15 mouse cellular contexts compared by ENCODE assay signal in genomic region chr13:63915684-63916083, GRCm38 (mm10).
DNase-seq lines count a peak whose midpoint lies in the region; ATAC-seq and TF ChIP-seq lines count a peak whose summit lies in the region.
"Had no signal": no experiment of that assay in that cellular context is flagged by ENCODE, and none has a peak within 500 bp of the region (broad histone marks: within the 10 kb centered on the region; RNA-seq: fewer than 3 reads in every experiment).

No protein-coding gene starts in this region.

- no peaks in the 10 kb centered on the region for H3K36me3 ChIP-seq in intestine, embryonic 14.5 days (ENCODE audit: control insufficient read depth, insufficient read depth, low read length)
- H3K36me3 ChIP-seq in intestine, postnatal 0 days (ENCODE audit: control insufficient read depth, insufficient read depth) = no peaks in the 10 kb centered on the region
- H3K36me3 ChIP-seq in lung, postnatal 0 days (ENCODE audit: insufficient read depth, low read length) = no peaks in the 10 kb centered on the region
- no peaks in the 10 kb centered on the region for H3K36me3 ChIP-seq in liver, embryonic 12.5 days
- no peaks in the 10 kb centered on the region for H3K36me3 ChIP-seq in stomach, postnatal 0 days (ENCODE audit: control insufficient read depth, insufficient read depth, low read length)
- no peaks in the 10 kb centered on the region for H3K36me3 ChIP-seq in heart, embryonic 12.5 days
- H3K36me3 ChIP-seq: heart, embryonic 15.5 days; midbrain, embryonic 15.5 days had no signal

- H3K4me2 ChIP-seq in intestine, embryonic 14.5 days (ENCODE audit: low read length) = no peak overlapping the region
- H3K4me2 ChIP-seq in intestine, postnatal 0 days (replicated peaks; ENCODE audit: low read depth) = no peak overlapping the region
- H3K4me2 ChIP-seq in lung, postnatal 0 days (replicated peaks; ENCODE audit: low read depth, low read length) = no peak overlapping the region
- no peak overlapping the region for H3K4me2 ChIP-seq in liver, embryonic 12.5 days
- no peak overlapping the region for H3K4me2 ChIP-seq in stomach, postnatal 0 days (replicated peaks; ENCODE audit: low read depth)
- H3K4me2 ChIP-seq in heart, embryonic 12.5 days = no peak overlapping the region
- H3K4me2 ChIP-seq: heart, embryonic 15.5 days; midbrain, embryonic 15.5 days had no signal

- H3K27me3 ChIP-seq in intestine, embryonic 14.5 days (replicated peaks; ENCODE audit: control insufficient read depth, insufficient read depth, low read length) = no peaks in the 10 kb centered on the region
- H3K27me3 ChIP-seq in intestine, postnatal 0 days (replicated peaks; ENCODE audit: control insufficient read depth, insufficient read depth, low read length) = no peaks in the 10 kb centered on the region
- no peaks in the 10 kb centered on the region for H3K27me3 ChIP-seq in lung, postnatal 0 days (replicated peaks; ENCODE audit: insufficient read depth, low read length)
- H3K27me3 ChIP-seq in liver, embryonic 12.5 days (replicated peaks) = no peaks in the 10 kb centered on the region
- no peaks in the 10 kb centered on the region for H3K27me3 ChIP-seq in stomach, postnatal 0 days (ENCODE audit: control insufficient read depth, insufficient read depth, low read length)
- no peaks in the 10 kb centered on the region for H3K27me3 ChIP-seq in heart, embryonic 12.5 days (replicated peaks)
- H3K27me3 ChIP-seq: heart, embryonic 15.5 days had no signal

- no peak for ATAC-seq in intestine, embryonic 14.5 days (replicated peaks; ENCODE audit: low FRiP score, low TSS enrichment, low read depth)
- ATAC-seq in intestine, postnatal 0 days = no peak
- ATAC-seq in lung, postnatal 0 days = no peak
- ATAC-seq in liver, embryonic 12.5 days = peak; percentile 40
- no peak for ATAC-seq in stomach, postnatal 0 days (ENCODE audit: low FRiP score, low TSS enrichment)
- ATAC-seq in heart, embryonic 12.5 days (ENCODE audit: insufficient number of reproducible peaks, low FRiP score) = no peak
- ATAC-seq in erythroid progenitor cell, adult 5-6 weeks (replicated peaks; ENCODE audit: low FRiP score, poor library complexity, severe bottlenecking) = no peak
- ATAC-seq: midbrain, embryonic 15.5 days had no signal

- no peaks in the 10 kb centered on the region for H3K9me3 ChIP-seq in intestine, embryonic 14.5 days (ENCODE audit: control insufficient read depth, low read length)
- H3K9me3 ChIP-seq in intestine, postnatal 0 days (ENCODE audit: control insufficient read depth) = no peaks in the 10 kb centered on the region
- no peaks in the 10 kb centered on the region for H3K9me3 ChIP-seq in lung, postnatal 0 days (ENCODE audit: low read length)
- H3K9me3 ChIP-seq in liver, embryonic 12.5 days (replicated peaks) = no peaks in the 10 kb centered on the region
- H3K9me3 ChIP-seq in stomach, postnatal 0 days (ENCODE audit: control insufficient read depth, low read length) = no peaks in the 10 kb centered on the region
- no peaks in the 10 kb centered on the region for H3K9me3 ChIP-seq in heart, embryonic 12.5 days (replicated peaks)
- H3K9me3 ChIP-seq: heart, embryonic 15.5 days; midbrain, embryonic 15.5 days had no signal

- H3K9ac ChIP-seq in intestine, embryonic 14.5 days (ENCODE audit: low read length) = no peak overlapping the region
- H3K9ac ChIP-seq in intestine, postnatal 0 days (ENCODE audit: low read depth, low read length) = no peak overlapping the region
- no peak overlapping the region for H3K9ac ChIP-seq in lung, postnatal 0 days (replicated peaks; ENCODE audit: low read depth)
- H3K9ac ChIP-seq in liver, embryonic 12.5 days = no peak overlapping the region
- no peak overlapping the region for H3K9ac ChIP-seq in stomach, postnatal 0 days (ENCODE audit: low read length)
- no peak overlapping the region for H3K9ac ChIP-seq in heart, embryonic 12.5 days
- H3K9ac ChIP-seq: heart, embryonic 15.5 days; midbrain, embryonic 15.5 days had no signal

- TF ChIP-seq EP300 in lung, postnatal 0 days (IDR thresholded peaks at IDR 0.05) = no peak
- TF ChIP-seq EP300 in stomach, postnatal 0 days (optimal IDR thresholded peaks at IDR 0.05) = no peak

- H3K4me3 ChIP-seq in intestine, embryonic 14.5 days (ENCODE audit: low read depth, low read length) = no peak overlapping the region
- H3K4me3 ChIP-seq in intestine, postnatal 0 days (ENCODE audit: low read depth, low read length) = no peak overlapping the region
- no peak overlapping the region for H3K4me3 ChIP-seq in lung, postnatal 0 days (ENCODE audit: low read depth, low read length)
- H3K4me3 ChIP-seq in liver, embryonic 12.5 days = no peak overlapping the region
- H3K4me3 ChIP-seq in stomach, postnatal 0 days (ENCODE audit: low read depth, low read length) = no peak overlapping the region
- H3K4me3 ChIP-seq in heart, embryonic 12.5 days = no peak overlapping the region
- H3K4me3 ChIP-seq: heart, embryonic 15.5 days; midbrain, embryonic 15.5 days had no signal

- 39% methylated on average over 1 of the region's 1 CpGs for WGBS in intestine, embryonic 14.5 days
- 61% methylated on average over 1 of the region's 1 CpGs for WGBS in intestine, postnatal 0 days
- 66% methylated on average over 1 of the region's 1 CpGs for WGBS in lung, postnatal 0 days
- 33% methylated on average over 1 of the region's 1 CpGs for WGBS in liver, embryonic 12.5 days (ENCODE audit: insufficient replicate concordance)
- 40% methylated on average over 1 of the region's 1 CpGs for WGBS in stomach, postnatal 0 days
- WGBS in heart, embryonic 12.5 days = 66% methylated on average over 1 of the region's 1 CpGs

- peak overlapping the region; percentile 60 for H3K27ac ChIP-seq in intestine, embryonic 14.5 days (ENCODE audit: low read depth)
- no peak overlapping the region for H3K27ac ChIP-seq in intestine, postnatal 0 days (ENCODE audit: low read depth, low read length)
- H3K27ac ChIP-seq in lung, postnatal 0 days (ENCODE audit: low read length) = peak overlapping the region; percentile 26; the same call in 1 of the 2 replicates
- H3K27ac ChIP-seq in liver, embryonic 12.5 days = peak overlapping the region; percentile 71
- H3K27ac ChIP-seq in stomach, postnatal 0 days (replicated peaks) = peak overlapping the region; percentile 2; the same call in 1 of the 2 replicates
- no peak overlapping the region for H3K27ac ChIP-seq in heart, embryonic 12.5 days (ENCODE audit: poor library complexity, severe bottlenecking)
- H3K27ac ChIP-seq: heart, embryonic 15.5 days; midbrain, embryonic 15.5 days had no signal

- DNase-seq in intestine, embryonic 14.5 days (ENCODE audit: low spot score) = no peak
- no peak for DNase-seq in lung, postnatal 0 days (ENCODE audit: low spot score)
- no peak for DNase-seq in lung, adult 18-20 months
- no peak for DNase-seq in stomach, postnatal 0 days (ENCODE audit: low spot score)
- DNase-seq: cerebellum, adult 11 months; gastrocnemius, postnatal 36 days; kidney, adult 8-10 months; layer of hippocampus, adult 9-11 months; lung, postnatal 14 days had no signal

- peaks cover 44% of the 10 kb centered on the region for H3K4me1 ChIP-seq in intestine, embryonic 14.5 days (replicated peaks; ENCODE audit: control insufficient read depth, insufficient read depth, low read length)
- 0 out of 2 replicates have a peak, but pooled peaks cover 5% of the 10 kb centered on the region for H3K4me1 ChIP-seq in intestine, postnatal 0 days (replicated peaks; ENCODE audit: control insufficient read depth, insufficient read depth, low read length)
- peaks cover 31% of the 10 kb centered on the region for H3K4me1 ChIP-seq in lung, postnatal 0 days (ENCODE audit: insufficient read depth, low read depth, low read length)
- H3K4me1 ChIP-seq in liver, embryonic 12.5 days = peaks cover 53% of the 10 kb centered on the region
- H3K4me1 ChIP-seq in stomach, postnatal 0 days (replicated peaks; ENCODE audit: control insufficient read depth, insufficient read depth) = peaks cover 15% of the 10 kb centered on the region
- H3K4me1 ChIP-seq in heart, embryonic 12.5 days (replicated peaks) = peaks cover 38% of the 10 kb centered on the region

- no peak for TF ChIP-seq CTCF in intestine, postnatal 0 days (IDR thresholded peaks at IDR 0.05; ENCODE audit: low read depth)
- TF ChIP-seq CTCF in lung, postnatal 0 days (IDR thresholded peaks at IDR 0.05) = no peak
- no peak for TF ChIP-seq CTCF in stomach, postnatal 0 days (IDR thresholded peaks at IDR 0.05; ENCODE audit: low read depth)

Comparison
In these comparisons a context has a peak if more than half of its experiments do, and no peak if none do; other contexts are left out.
1. H3K27ac ChIP-seq: peak in intestine, embryonic 14.5 days (single experiment), lung, postnatal 0 days (single experiment), liver, embryonic 12.5 days (single experiment) and stomach, postnatal 0 days (single experiment); none in intestine, postnatal 0 days (single experiment) and heart, embryonic 12.5 days (single experiment).